16 mouse cellular contexts compared by ENCODE assay signal in the genomic region with DNA sequence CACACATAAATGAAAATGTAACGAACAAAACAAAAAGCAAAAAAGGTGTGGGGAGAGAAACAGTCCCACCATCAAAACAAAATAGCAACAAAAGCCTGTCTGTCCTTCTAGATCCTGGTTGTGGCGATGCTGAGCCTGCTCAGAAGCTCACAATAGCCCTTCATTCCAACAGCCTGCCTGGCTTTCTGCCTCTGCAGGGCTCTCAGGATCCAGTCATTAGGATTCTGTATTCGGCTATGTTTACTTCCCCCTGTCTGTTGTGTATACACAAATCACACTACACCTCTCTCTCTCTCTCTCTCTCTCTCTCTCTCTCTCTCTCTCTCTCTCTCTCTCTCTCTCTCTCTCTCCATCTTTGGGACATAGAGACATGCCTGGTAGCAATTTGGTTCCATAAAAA.
"Had no signal": no experiment of that assay in that cellular context is flagged by ENCODE, and none has a peak within 500 bp of the region (broad histone marks: within the 10 kb centered on the region; RNA-seq: fewer than 3 reads in every experiment).

No protein-coding gene starts in this region.

- H3K4me1 ChIP-seq: intestine, embryonic 15.5 days had no signal

- ATAC-seq: intestine, embryonic 15.5 days; liver, postnatal 0 days; midbrain, embryonic 15.5 days had no signal

- DNase-seq: kidney, adult 11 months; kidney, adult 8-10 months; kidney, postnatal 10 days; kidney, postnatal 36 days; layer of hippocampus, postnatal 36 days; liver, postnatal 0 days; thymus, adult 18-20 months; thymus, postnatal 4 days had no signal

- H3K4me3 ChIP-seq: intestine, embryonic 15.5 days; kidney, embryonic 15.5 days; left cerebral cortex, adult 2 months; limb, embryonic 12.5 days; limb, embryonic 15.5 days; midbrain, embryonic 15.5 days had no signal

- H3K36me3 ChIP-seq: intestine, embryonic 15.5 days; kidney, embryonic 15.5 days; limb, embryonic 12.5 days; limb, embryonic 15.5 days; midbrain, embryonic 15.5 days had no signal

- H3K4me2 ChIP-seq: intestine, embryonic 15.5 days; kidney, embryonic 15.5 days; limb, embryonic 12.5 days; limb, embryonic 15.5 days; liver, embryonic 11.5 days; midbrain, embryonic 15.5 days had no signal

- H3K9me3 ChIP-seq: intestine, embryonic 15.5 days; kidney, embryonic 15.5 days; limb, embryonic 12.5 days; limb, embryonic 15.5 days; midbrain, embryonic 15.5 days had no signal

- H3K27ac ChIP-seq: intestine, embryonic 15.5 days; kidney, embryonic 15.5 days; left cerebral cortex, adult 2 months; limb, embryonic 12.5 days; limb, embryonic 15.5 days; liver, embryonic 14.5 days; midbrain, embryonic 15.5 days had no signal

- H3K9ac ChIP-seq: intestine, embryonic 15.5 days; kidney, embryonic 15.5 days; limb, embryonic 12.5 days; limb, embryonic 15.5 days; liver, embryonic 14.5 days; liver, postnatal 0 days; midbrain, embryonic 15.5 days had no signal

- H3K27me3 ChIP-seq: intestine, embryonic 15.5 days; kidney, embryonic 15.5 days; limb, embryonic 12.5 days; limb, embryonic 15.5 days; midbrain, embryonic 15.5 days had no signal
